Mouse (Mus musculus): Measurements from ENCODE around the gene Tnr. TPM values are rescaled to one million over a fixed set of nuclear protein-coding genes. Genes with fewer than 3 reads are reported as not detected.

The Tnr gene
- polyA plus RNA-seq, 1 experiment from 2014 or later = not detected

- Histone ChIP-seq H3K27me3 (ENCODE audit: control insufficient read depth, insufficient read depth, low read length) (no peaks in the 10 kb centered on the region), H3K9ac (ENCODE audit: low read length) (no peak overlapping the region), H3K27ac (replicated peaks; ENCODE audit: low read depth, low read length) (no peak overlapping the region), H3K9me3 (ENCODE audit: control insufficient read depth, low read length) (no peaks in the 10 kb centered on the region), H3K4me1 (ENCODE audit: control insufficient read depth, insufficient read depth, low read length) (no peaks in the 10 kb centered on the region), H3K4me3 (ENCODE audit: low read depth, low read length) (no peak overlapping the region), H3K36me3 (ENCODE audit: control insufficient read depth, insufficient read depth, low read length) (no peaks in the 10 kb centered on the region), H3K4me2 (ENCODE audit: low read depth, severe bottlenecking) (no peak overlapping the region)
- no peak for DNase-seq (ENCODE audit: low spot score)
- ATAC-seq (ENCODE audit: insufficient number of reproducible peaks, low FRiP score, low TSS enrichment, low read depth) = no peak
- WGBS = 71% methylated on average over 2 of the region's 2 CpGs
These were observed 309.6 kb downstream of the Tnr start for GRCm38 (mm10) chr1:159833165-159833564.

- WGBS = 53% methylated on average over 4 of the region's 4 CpGs
These were observed 310.2 kb downstream of the Tnr start for GRCm38 (mm10) chr1:159833646-159834338.

GRCm38 (mm10) chr1:159835126-159835525, 311.6 kb downstream of the Tnr start:
- no peaks in the 10 kb centered on the region for H3K9me3 ChIP-seq (ENCODE audit: control insufficient read depth, low read length)
- H3K27ac ChIP-seq (replicated peaks; ENCODE audit: low read depth, low read length) = no peak overlapping the region
- H3K36me3 ChIP-seq (ENCODE audit: control insufficient read depth, insufficient read depth, low read length) = no peaks in the 10 kb centered on the region
- 19% methylated on average over 4 of the region's 4 CpGs for WGBS
- no peak overlapping the region for H3K4me3 ChIP-seq (ENCODE audit: low read depth, low read length)
- no peak for DNase-seq (ENCODE audit: low spot score)
- H3K27me3 ChIP-seq (ENCODE audit: control insufficient read depth, insufficient read depth, low read length) = no peaks in the 10 kb centered on the region
- H3K4me1 ChIP-seq (ENCODE audit: control insufficient read depth, insufficient read depth, low read length) = no peaks in the 10 kb centered on the region
- no peak overlapping the region for H3K4me2 ChIP-seq (ENCODE audit: low read depth, severe bottlenecking)
- no peak overlapping the region for H3K9ac ChIP-seq (ENCODE audit: low read length)
- ATAC-seq (ENCODE audit: insufficient number of reproducible peaks, low FRiP score, low TSS enrichment, low read depth) = no peak

More at GRCm38 (mm10) chr1:159833646-159834338, 310.2 kb downstream of the Tnr start:
- H3K4me3 ChIP-seq (ENCODE audit: low read depth, low read length) = no peak overlapping the region
- H3K9me3 ChIP-seq (ENCODE audit: control insufficient read depth, low read length) = no peaks in the 10 kb centered on the region
- H3K4me2 ChIP-seq (ENCODE audit: low read depth, severe bottlenecking) = no peak overlapping the region
- H3K4me1 ChIP-seq (ENCODE audit: control insufficient read depth, insufficient read depth, low read length) = no peaks in the 10 kb centered on the region
- H3K27ac ChIP-seq (replicated peaks; ENCODE audit: low read depth, low read length) = no peak overlapping the region
- DNase-seq (ENCODE audit: low spot score) = no peak
- ATAC-seq (ENCODE audit: insufficient number of reproducible peaks, low FRiP score, low TSS enrichment, low read depth) = no peak
- H3K27me3 ChIP-seq (ENCODE audit: control insufficient read depth, insufficient read depth, low read length) = no peaks in the 10 kb centered on the region
- H3K9ac ChIP-seq (ENCODE audit: low read length) = no peak overlapping the region
- no peaks in the 10 kb centered on the region for H3K36me3 ChIP-seq (ENCODE audit: control insufficient read depth, insufficient read depth, low read length)

- Histone ChIP-seq H3K9ac (ENCODE audit: low read length) (no peak overlapping the region), H3K4me1 (ENCODE audit: control insufficient read depth, insufficient read depth, low read length) (no peaks in the 10 kb centered on the region), H3K27me3 (ENCODE audit: control insufficient read depth, insufficient read depth, low read length) (no peaks in the 10 kb centered on the region), H3K27ac (replicated peaks; ENCODE audit: low read depth, low read length) (no peak overlapping the region), H3K36me3 (ENCODE audit: control insufficient read depth, insufficient read depth, low read length) (no peaks in the 10 kb centered on the region), H3K9me3 (ENCODE audit: control insufficient read depth, low read length) (no peaks in the 10 kb centered on the region), H3K4me2 (ENCODE audit: low read depth, severe bottlenecking) (no peak overlapping the region), H3K4me3 (ENCODE audit: low read depth, low read length) (no peak overlapping the region)
- DNase-seq (ENCODE audit: low spot score) (no peak), ATAC-seq (ENCODE audit: insufficient number of reproducible peaks, low FRiP score, low TSS enrichment, low read depth) (no peak)
- 34% methylated on average over 2 of the region's 2 CpGs for WGBS
These were observed 316.8 kb downstream of the Tnr start for GRCm38 (mm10) chr1:159840337-159840736.

- ATAC-seq (ENCODE audit: insufficient number of reproducible peaks, low FRiP score, low TSS enrichment, low read depth) (no peak), DNase-seq (ENCODE audit: low spot score) (no peak)
- Histone ChIP-seq H3K4me1 (ENCODE audit: control insufficient read depth, insufficient read depth, low read length) (no peaks in the 10 kb centered on the region), H3K4me2 (ENCODE audit: low read depth, severe bottlenecking) (no peak overlapping the region), H3K36me3 (ENCODE audit: control insufficient read depth, insufficient read depth, low read length) (no peaks in the 10 kb centered on the region), H3K27ac (replicated peaks; ENCODE audit: low read depth, low read length) (no peak overlapping the region), H3K9ac (ENCODE audit: low read length) (no peak overlapping the region), H3K4me3 (ENCODE audit: low read depth, low read length) (no peak overlapping the region), H3K27me3 (ENCODE audit: control insufficient read depth, insufficient read depth, low read length) (no peaks in the 10 kb centered on the region), H3K9me3 (ENCODE audit: control insufficient read depth, low read length) (no peaks in the 10 kb centered on the region)
- 44% methylated on average over 5 of the region's 5 CpGs for WGBS
These were observed 319.3 kb downstream of the Tnr start for GRCm38 (mm10) chr1:159842876-159843275.

GRCm38 (mm10) chr1:159852088-159852487, 328.5 kb downstream of the Tnr start:
- H3K9ac ChIP-seq (ENCODE audit: low read length) = no peak overlapping the region
- ATAC-seq (ENCODE audit: insufficient number of reproducible peaks, low FRiP score, low TSS enrichment, low read depth) (no peak), DNase-seq (ENCODE audit: low spot score) (no peak)
- H3K9me3 ChIP-seq (ENCODE audit: control insufficient read depth, low read length) = no peaks in the 10 kb centered on the region
- no peak overlapping the region for H3K27ac ChIP-seq (replicated peaks; ENCODE audit: low read depth, low read length)
- no peak overlapping the region for H3K4me3 ChIP-seq (ENCODE audit: low read depth, low read length)
- no peaks in the 10 kb centered on the region for H3K36me3 ChIP-seq (ENCODE audit: control insufficient read depth, insufficient read depth, low read length)
- no peaks in the 10 kb centered on the region for H3K27me3 ChIP-seq (ENCODE audit: control insufficient read depth, insufficient read depth, low read length)
- H3K4me1 ChIP-seq (ENCODE audit: control insufficient read depth, insufficient read depth, low read length) = no peaks in the 10 kb centered on the region
- WGBS = 85% methylated on average over 11 of the region's 11 CpGs
- H3K4me2 ChIP-seq (ENCODE audit: low read depth, severe bottlenecking) = no peak overlapping the region

GRCm38 (mm10) chr1:159854261-159854660, 330.7 kb downstream of the Tnr start:
- H3K9ac ChIP-seq (ENCODE audit: low read length) = no peak overlapping the region
- no peaks in the 10 kb centered on the region for H3K27me3 ChIP-seq (ENCODE audit: control insufficient read depth, insufficient read depth, low read length)
- DNase-seq (ENCODE audit: low spot score) (no peak), ATAC-seq (ENCODE audit: insufficient number of reproducible peaks, low FRiP score, low TSS enrichment, low read depth) (no peak)
- no peaks in the 10 kb centered on the region for H3K4me1 ChIP-seq (ENCODE audit: control insufficient read depth, insufficient read depth, low read length)
- H3K9me3 ChIP-seq (ENCODE audit: control insufficient read depth, low read length) = no peaks in the 10 kb centered on the region
- no peaks in the 10 kb centered on the region for H3K36me3 ChIP-seq (ENCODE audit: control insufficient read depth, insufficient read depth, low read length)
- H3K4me3 ChIP-seq (ENCODE audit: low read depth, low read length) = no peak overlapping the region
- no peak overlapping the region for H3K4me2 ChIP-seq (ENCODE audit: low read depth, severe bottlenecking)
- H3K27ac ChIP-seq (replicated peaks; ENCODE audit: low read depth, low read length) = no peak overlapping the region
- 89% methylated on average over 1 of the region's 1 CpGs for WGBS

GRCm38 (mm10) chr1:159861782-159862474, 338.4 kb downstream of the Tnr start:
- Histone ChIP-seq H3K27ac (replicated peaks; ENCODE audit: low read depth, low read length) (no peak overlapping the region), H3K4me1 (ENCODE audit: control insufficient read depth, insufficient read depth, low read length) (no peaks in the 10 kb centered on the region), H3K9ac (ENCODE audit: low read length) (no peak overlapping the region), H3K4me3 (ENCODE audit: low read depth, low read length) (no peak overlapping the region), H3K36me3 (ENCODE audit: control insufficient read depth, insufficient read depth, low read length) (no peaks in the 10 kb centered on the region), H3K9me3 (ENCODE audit: control insufficient read depth, low read length) (no peaks in the 10 kb centered on the region), H3K27me3 (ENCODE audit: control insufficient read depth, insufficient read depth, low read length) (no peaks in the 10 kb centered on the region), H3K4me2 (ENCODE audit: low read depth, severe bottlenecking) (no peak overlapping the region)
- WGBS = 78% methylated on average over 3 of the region's 3 CpGs
- no peak for DNase-seq (ENCODE audit: low spot score)
- no peak for ATAC-seq (ENCODE audit: insufficient number of reproducible peaks, low FRiP score, low TSS enrichment, low read depth)

Measured in limb, embryonic 11.5 days (tissue).